Mouse (Mus musculus): ENCODE data around the gene Hyou1.
A peak's percentile ranks its signal among the peaks of the same experiment; 100 is the strongest.
"Not testable (repeated sequence)": the region's sequence is repeated elsewhere in the genome, so short reads cannot be mapped to it uniquely, and the experiment has no call there.

Hyou1 gene

GRCm38 (mm10) chr9:44405011-44405410 lies 25.7 kb downstream of the Hyou1 start:
- DNase-seq (ENCODE audit: low spot score): no peak

DNA sequence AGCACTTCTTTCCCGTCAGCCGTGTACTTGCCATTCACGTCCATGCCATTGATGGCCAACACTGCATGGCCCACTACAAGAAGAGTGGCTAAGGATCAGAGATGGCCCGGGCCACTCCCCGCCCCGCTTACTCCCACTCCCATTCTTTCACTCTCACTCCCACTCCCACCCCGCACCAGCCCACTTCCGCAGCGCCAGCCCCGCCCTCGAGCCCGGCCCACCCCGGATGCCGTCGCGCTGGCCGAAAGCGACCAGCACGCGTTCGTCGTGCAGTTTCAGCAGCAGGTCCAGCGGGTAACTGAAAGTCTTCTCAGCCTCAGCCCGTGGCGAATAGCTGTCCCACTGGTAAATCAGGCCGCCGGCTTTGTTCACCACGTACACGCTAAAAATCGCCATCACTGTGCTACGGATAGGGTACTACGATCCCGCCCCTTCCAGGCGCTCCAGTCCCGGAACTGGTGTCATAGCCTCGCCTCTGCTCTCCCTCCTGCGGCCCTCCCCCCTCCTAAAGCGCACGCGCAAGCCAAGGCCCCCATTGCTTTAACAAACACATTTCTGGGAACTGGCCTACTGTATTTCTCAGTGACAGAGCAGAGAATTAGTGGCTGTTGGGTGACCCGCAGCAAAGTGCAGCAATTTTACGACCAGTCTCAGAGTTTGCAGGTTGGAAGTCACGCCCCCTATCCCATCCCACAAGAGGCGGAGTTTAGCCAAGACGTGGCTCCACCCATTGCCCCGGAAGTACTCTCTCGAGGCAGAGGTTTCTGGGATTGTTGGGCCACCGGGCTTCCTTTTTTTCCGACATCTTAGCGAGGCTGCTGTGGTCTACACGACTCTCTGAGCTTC lies 27.8 kb downstream of the Hyou1 start, which contains the start of the genes Rps25 and Trappc4:
Rps25 (plus strand) TSS at position 234 of the 846 bp plus-strand sequence.
Trappc4 (minus strand) TSS at position 695 of the 846 bp plus-strand sequence.
- DNase-seq (ENCODE audit: low spot score): peak; percentile 95

GRCm38 (mm10) chr9:44407752-44408097 lies 28.4 kb downstream of the Hyou1 start:
- no peak for DNase-seq (ENCODE audit: low spot score)

DNA sequence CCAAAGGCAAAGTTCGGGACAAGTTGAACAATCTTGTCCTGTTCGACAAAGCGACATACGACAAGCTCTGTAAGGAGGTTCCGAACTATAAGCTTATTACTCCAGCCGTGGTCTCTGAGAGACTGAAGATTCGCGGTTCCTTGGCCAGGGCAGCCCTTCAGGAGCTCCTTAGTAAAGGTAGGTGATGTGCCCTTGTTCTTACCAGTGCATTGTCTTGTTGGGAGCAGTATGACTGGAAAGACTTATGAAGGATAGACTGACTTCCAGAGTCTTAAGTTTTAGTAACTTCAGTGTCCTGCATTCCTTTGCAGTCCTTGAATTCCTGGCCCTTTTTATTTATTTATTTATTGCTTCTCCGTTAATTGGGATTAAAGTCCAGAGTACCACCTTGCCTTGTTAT lies 29.4 kb downstream of the Hyou1 start:
- not testable (repeated sequence) for DNase-seq (ENCODE audit: low spot score)

DNA sequence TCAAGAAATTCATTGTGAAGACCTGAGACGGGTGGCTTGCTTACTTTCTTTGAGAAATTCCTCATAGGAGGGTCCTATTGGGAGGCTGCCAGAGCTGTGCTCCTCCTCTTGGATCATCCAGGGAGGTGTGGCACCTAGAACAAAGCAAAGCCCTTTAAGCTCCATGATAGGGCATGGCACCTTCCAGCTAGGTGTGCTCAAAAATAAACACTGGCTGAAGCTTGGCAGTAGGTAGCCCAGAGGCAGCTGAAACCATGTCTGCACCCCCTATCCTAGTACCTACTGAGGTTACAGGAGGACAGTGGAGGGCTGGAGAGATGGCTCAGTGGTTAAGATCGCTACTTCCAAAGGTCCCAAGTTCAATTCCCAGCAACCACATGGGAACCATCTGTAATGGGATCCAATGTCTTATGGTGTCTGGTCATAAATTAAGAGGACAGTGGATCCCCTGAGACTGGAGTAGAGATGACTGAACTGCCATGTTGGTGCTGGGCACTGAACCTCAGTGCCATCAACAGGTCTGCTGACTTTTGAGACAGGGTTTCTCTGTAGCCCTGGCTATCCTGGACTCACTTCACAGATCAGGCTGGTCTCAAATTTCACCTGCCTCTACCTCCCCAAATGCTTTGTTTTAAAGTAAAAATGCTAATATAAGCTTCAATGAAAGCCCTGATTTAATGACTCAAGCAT lies 31.5 kb downstream of the Hyou1 start:
- no peak for DNase-seq (ENCODE audit: low spot score)

GRCm38 (mm10) chr9:44411601-44412130 lies 32.4 kb downstream of the Hyou1 start:
- no peak for DNase-seq (ENCODE audit: low spot score)

GRCm38 (mm10) chr9:44412306-44412705 lies 33.0 kb downstream of the Hyou1 start:
- DNase-seq (ENCODE audit: low spot score): no peak

DNA sequence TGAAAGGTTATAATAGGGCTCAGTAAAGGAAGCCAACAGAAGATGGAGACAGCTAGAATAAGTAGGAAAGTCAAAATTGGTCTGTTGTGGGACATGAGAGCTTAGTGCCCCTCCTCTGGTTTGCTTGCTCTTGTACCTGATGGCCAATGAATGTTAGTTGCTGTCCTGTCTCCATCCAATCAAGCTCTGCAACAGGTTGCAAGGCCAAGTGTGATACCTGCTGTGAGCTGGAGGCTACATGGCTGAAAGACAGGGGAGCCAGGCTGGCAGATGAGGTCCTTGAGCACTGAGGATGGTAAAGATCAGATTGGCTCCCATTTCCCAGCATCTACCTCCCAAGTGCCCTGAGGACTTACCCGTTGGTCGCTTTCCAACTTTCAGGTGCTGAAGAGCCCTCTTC lies 33.5 kb downstream of the Hyou1 start:
- DNase-seq (ENCODE audit: low spot score): no peak

- DNase-seq (ENCODE audit: low spot score): no peak
Observed at GRCm38 (mm10) chr9:44417156-44417891, 38.0 kb downstream of the Hyou1 start.

- peak; percentile 96 for DNase-seq (ENCODE audit: low spot score)
Observed at GRCm38 (mm10) chr9:44417892-44418363, 38.6 kb downstream of the Hyou1 start.

GRCm38 (mm10) chr9:44418519-44419385 lies 39.5 kb downstream of the Hyou1 start, which contains the start of gene Ccdc84:
Gene Ccdc84 (minus strand): TSS chr9:44418569.
- no peak for DNase-seq (ENCODE audit: low spot score)

DNA sequence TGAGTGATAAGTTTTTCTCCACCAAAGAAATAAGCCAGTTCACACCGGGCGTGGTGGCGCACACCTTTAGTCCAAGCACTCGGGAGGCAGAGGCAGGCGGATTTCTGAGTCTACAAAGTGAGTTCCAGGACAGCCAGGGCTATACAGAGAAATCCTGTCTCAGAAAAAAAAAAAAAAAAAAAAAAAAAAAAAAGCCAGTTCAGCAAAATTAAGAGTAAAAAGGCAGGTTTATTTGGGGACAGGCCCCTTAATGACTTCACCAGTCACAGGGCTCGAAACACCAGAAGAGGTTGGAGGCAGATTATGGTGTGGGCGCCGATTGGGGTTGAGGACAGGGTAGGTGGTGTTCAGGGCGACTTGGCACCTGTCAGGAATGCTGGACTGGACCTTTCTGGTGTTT lies 40.4 kb downstream of the Hyou1 start:
- DNase-seq (ENCODE audit: low spot score): not testable (repeated sequence)

GRCm38 (mm10) chr9:44420280-44420898 lies 41.1 kb downstream of the Hyou1 start:
- no peak for DNase-seq (ENCODE audit: low spot score)

DNA sequence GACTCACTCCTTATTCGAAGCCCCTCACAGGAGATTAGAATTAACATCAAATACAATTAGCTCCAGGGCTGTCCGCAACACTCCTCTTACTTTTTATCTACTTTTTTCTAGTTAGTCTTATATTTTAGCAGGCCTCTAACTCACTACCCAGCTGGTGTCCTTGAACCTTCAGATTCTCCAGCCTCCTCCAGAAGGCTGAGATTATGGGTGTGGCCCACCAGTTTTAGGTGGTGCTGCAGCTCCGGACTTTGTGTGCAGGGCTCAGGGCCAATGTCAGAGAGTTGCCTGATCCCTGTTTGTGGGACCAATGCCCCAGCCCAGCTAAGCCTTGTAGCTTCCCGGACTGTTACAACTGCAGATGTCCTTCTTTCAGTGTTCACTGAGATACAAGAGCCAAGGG lies 44.3 kb downstream of the Hyou1 start:
- no peak for DNase-seq (ENCODE audit: low spot score)

GRCm38 (mm10) chr9:44432577-44433185 lies 53.4 kb downstream of the Hyou1 start:
- DNase-seq (ENCODE audit: low spot score): no peak

- no peak for DNase-seq (ENCODE audit: low spot score)
Observed at GRCm38 (mm10) chr9:44435747-44436146, 56.5 kb downstream of the Hyou1 start.

DNA sequence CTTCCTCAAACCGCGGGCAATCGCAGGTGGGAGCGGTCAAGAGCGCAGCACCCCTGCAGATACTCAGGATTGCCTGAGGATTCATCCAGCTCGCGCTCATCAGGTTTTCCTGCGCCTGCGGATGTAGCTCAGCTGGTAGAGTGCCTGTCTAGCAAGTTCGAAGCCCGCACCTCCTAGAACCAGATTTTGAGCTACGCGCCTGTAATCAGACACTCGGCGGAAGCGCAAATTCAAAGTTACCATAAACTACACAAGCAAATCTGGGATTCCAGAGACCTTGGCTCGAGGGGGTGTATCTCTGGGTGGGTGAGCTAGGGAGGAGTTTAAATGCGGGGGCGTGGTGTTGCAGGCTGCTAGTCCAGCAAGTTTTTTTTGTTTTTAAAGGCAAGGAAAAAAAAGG lies 61.7 kb downstream of the Hyou1 start, which contains the start of gene Foxr1:
Foxr1 (minus strand) TSS at position 176 of the 400 bp plus-strand sequence.
- no peak for DNase-seq (ENCODE audit: low spot score)

All from MN1 (cell line).